Mouse (Mus musculus): Measurements from ENCODE around the gene Rassf10.

Gene Rassf10

GRCm38 (mm10) chr7:112957630-112958029 is 3.9 kb downstream of the Rassf10 start:
- in situ Hi-C loops (cut with MboI), result no loop called here

- in situ Hi-C loops (cut with MboI), result no loop called here
Observed at GRCm38 (mm10) chr7:112966382-112966781, 12.6 kb downstream of the Rassf10 start.

- in situ Hi-C loops (cut with MboI), result no loop called here
Observed at GRCm38 (mm10) chr7:112966786-112967185, 13.0 kb downstream of the Rassf10 start.

- in situ Hi-C loops (cut with MboI), result no loop called here
Observed at GRCm38 (mm10) chr7:112983316-112983715, 29.6 kb downstream of the Rassf10 start.

- in situ Hi-C loops (cut with MboI), result no loop called here
Observed at GRCm38 (mm10) chr7:112984704-112985577, 31.2 kb downstream of the Rassf10 start.

- in situ Hi-C loops (cut with MboI), result no loop called here
Observed at GRCm38 (mm10) chr7:112985578-112985949, 31.8 kb downstream of the Rassf10 start.

- in situ Hi-C loops (cut with MboI), result no loop called here
Observed at GRCm38 (mm10) chr7:112992928-112993327, 39.2 kb downstream of the Rassf10 start.

GRCm38 (mm10) chr7:113003565-113004255 is 49.9 kb downstream of the Rassf10 start:
- in situ Hi-C loops (cut with MboI), result no loop called here

- in situ Hi-C loops (cut with MboI), result no loop called here
Observed at GRCm38 (mm10) chr7:113005726-113006125, 52.0 kb downstream of the Rassf10 start.
